Mouse (Mus musculus) natural killer cell, adult 2 months (primary cell): ENCODE measurements around the gene Dapk2.
A peak's percentile ranks its signal among the peaks of the same experiment; 100 is the strongest.

ENCODE experiments used
- DNase-seq, 2 experiments: peaks; one replicate each; pipeline ENCODE4 v3.0.0; 2022; ENCODE audit warnings: low spot score in 2 of 2

Gene Dapk2

DNA sequence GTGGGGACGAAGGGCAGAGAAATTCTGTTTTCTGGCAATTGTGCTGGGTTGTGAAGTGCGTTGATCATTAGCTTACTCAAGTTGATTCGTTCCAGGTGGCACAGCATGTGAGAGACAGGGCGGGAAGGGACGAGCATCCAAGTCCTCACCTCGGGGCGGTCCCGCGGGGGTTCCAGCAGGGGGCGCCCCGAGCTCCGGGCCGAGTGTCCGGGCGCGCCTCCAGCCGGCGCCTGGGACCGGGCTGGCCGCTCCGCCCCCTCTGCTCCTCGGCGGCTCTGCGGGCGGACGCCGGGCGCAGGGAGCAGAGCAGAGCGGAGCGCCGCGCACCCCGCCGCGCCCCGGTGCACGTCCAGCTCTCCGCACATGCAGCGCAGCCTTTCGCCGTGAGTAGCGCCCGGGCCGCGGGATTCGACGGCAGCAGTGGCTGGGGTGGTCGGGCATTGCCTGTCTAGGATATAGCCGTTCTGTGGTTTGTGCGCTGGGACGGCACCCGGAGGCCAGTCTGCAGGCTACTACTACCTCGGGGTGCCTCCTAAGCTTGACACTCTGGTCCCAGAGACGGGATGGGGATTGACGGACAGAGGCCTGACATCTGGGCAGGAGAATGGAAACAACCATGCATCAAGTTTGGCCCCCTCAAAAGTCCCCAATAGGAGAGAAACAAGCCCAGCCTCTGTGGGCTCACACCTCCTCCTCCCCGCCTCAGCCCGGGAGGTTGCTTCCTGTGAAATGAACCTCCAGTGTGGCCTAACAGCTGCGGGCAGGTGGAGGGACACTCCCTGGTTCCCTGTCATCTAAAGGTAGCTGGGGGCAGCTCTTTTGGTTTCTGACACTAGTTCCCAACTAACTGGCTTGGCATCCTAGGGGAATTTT is at the start of gene Dapk2:
Gene Dapk2 (plus strand): TSS at position 266 of the 873 bp plus-strand sequence.
- DNase-seq, result peak; percentile 74 to 78

DNA sequence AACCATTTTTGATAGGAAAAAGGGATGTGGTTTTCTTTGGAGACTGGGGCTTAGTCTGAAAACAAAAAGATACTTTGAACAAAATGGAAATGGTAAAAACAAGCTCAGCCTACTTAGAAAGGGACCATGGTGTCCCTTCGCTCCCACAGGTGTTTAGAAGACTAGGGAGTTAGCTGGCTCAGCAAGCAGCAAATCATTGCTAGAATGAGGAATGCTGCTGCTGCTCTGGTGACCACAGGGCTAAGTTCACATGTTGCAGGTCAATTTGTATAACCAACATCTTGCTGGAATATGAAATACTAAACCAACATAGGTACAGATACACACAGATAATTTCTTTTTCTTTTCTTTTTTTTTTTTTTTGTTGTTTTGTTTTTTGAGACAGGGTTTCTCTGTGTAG is 48.4 kb upstream of the Dapk2 start:
- no peak for DNase-seq

DNA sequence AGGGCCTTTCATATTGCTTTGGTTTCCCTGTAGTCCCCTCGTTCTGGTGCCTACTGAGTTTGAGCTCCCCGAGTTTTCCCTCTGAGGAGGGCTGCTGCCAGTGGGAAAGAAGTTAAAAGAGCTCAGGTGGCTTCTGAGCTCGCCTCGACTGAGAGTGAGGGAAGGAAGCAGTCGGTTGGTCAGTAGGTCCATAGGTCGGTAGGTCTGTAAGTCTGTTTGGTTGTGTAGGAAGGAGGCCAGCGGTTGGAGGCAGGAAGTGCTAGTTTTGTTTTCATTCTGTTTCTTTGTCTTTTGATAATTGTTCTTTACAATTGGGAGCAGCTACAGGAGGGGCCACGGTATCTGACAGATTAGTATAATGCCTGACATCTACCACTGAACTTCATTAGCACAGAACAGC is 47.9 kb upstream of the Dapk2 start:
- DNase-seq, result no peak

DNA sequence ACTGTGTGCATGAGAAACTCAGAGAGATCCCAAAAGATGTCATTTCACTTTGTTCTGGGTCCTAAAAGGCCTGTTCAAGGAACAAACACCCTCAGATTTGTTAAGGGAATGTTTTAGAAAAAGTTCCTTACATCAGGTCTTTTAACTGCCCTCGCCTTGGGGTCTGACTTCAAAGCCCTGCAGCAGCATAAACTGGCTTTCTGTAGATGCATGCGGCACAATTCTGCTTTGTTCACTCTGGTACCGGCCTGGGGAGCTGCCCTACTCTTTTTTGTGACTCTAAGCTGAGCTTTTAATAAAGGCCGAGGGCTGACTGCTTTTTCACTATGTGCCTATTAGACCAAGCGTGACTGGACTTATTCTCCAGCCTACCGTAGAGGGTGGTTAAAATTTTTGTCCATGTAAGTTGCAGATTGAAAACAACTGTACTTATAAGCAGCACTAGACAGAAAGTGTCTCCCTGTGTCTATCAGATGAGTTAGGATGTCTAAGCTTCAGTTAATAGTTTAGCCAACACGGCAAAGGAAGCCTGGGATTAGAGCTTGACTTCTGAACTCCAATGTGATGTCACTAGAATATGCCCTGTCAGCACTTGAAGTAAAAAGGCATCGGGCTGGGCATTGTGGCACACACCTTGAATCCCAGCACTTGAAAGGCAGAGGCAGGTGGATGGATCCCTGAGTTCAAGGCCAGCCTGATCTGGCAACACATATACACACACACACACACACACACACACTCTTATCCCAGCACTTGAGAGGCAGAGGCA is 47.2 kb upstream of the Dapk2 start:
- DNase-seq, result no peak

DNA sequence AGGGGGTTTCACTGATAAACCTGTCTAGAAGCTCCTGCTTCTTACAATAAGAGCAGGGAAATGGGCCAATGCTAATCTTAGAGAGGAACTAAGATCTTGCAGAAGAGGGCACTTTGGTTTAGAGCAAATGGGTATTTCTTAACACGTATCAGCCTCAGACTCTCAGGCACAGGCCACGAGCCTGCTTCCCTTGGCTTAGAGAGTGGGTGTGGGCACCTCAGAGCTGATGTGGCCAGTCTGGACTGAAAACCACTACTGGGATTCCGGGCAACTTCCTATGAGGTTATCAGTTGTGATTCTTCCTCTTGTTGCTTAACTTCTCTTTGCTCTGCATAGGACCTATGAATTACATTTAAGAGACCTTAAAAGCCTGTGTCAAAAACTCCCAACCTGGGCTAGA is 43.7 kb upstream of the Dapk2 start:
- no peak for DNase-seq

DNA sequence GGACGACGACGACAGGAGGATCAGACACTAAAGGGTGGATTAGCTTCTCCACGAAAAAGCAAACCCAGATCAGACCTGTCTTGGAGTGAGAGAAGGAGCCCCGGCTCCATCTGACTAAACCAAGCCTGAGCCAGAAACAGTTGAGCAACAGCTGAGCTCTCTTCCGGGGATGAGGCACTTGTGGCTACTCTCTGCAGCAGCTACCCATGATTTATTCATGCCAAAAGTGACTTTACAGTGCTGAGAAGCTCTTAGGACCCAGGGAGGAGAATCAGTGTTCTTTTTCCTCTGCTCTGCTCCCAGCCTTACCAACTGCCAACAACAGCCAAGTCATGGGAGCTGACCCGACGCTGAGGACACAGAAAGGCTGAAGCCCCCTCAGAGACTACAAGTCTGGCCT is 41.1 kb upstream of the Dapk2 start:
- DNase-seq, result no peak

DNA sequence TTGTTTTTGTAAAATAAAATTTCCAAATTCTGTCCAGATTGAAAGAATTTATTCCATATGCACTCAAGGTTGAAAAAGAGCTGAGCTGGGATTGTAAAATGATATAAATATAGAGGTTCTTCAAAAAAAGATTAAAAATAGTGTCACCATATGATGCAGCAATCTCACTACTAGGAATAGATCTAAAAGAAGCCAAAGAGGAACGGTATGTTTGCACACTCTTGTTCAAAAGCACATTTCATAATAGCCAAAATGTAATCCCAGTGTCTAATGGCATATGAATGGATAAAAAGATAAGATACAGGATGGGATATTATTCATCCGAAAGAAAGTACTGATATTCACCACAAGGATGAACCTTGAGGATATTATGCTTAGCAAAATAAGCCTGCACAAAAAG is 38.5 kb upstream of the Dapk2 start:
- DNase-seq, result no peak

DNA sequence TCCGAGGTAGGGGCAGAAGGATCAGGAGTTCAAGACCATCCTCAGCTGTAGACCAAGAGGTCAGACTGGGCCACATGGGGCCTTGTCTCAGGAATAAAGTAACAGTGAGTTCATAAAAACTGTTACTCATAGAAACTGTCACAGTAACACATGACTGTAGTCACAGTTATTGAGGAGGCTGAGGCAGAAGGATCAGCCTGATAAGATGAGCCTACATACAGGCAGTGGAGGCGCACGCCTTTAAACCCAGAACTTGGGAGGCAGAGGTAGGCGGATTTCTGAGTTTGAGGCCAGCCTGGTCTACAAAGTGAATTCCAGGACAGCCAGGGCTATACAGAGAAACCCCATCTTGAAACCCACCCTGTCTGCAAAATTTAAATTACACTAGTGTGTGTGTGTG is 37.9 kb upstream of the Dapk2 start:
- DNase-seq, result no peak

DNA sequence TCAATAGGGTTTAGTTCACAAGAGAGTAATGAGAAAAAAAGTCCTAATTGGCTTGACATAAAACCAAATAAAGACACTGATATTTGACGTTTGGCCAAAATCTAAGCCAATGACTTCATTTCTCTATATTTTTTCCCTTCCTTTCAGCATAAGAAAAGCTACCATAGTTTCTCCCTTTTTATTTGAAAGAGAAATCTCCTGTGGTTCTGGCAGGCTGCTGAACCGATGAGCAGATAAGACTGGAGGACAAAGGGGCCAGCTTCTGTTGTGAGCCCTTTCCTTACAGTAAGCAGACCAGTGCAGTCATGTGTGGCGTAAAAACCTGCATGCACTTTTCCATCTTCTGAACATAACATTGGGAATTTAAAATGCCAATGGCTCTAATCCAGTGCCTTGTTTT is 37.1 kb upstream of the Dapk2 start:
- no peak for DNase-seq

DNA sequence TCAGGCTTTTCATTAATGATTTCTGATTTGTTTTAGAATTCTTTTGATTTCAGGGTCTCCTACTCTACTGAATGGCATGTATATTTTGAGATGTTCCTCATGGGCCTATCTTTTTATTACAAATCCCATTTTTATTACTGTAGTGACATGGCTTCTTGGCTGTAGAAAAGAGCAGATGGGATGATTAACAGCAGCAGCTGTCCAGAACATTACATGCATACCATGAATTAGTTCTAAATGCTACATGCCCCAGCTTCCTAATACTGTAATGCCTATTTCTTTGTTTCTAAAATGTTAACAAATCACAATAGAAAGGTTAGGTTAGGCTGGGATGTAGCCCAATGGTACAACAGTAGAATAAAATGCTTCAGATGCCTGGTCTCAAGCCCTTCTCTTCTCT is 36.6 kb upstream of the Dapk2 start:
- DNase-seq, result no peak

DNA sequence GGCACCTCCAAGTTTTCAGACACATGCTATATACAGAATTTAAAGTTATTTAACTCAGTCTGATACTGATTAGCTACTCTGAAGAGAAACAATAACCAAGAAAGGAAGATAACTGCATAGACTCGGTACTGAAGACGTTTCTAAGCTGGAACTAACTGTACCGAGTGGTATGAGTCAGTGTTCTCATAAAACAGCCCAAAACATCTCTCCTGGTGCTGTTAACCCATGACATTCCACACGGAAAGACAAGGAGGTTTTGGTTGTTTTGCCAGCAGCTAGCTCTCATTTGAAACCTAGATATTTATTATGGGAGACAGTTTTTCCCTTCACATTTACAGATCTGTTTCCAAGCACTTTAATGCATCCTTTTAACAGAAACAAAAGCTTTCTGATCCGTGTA is 34.4 kb upstream of the Dapk2 start:
- DNase-seq, result no peak

DNA sequence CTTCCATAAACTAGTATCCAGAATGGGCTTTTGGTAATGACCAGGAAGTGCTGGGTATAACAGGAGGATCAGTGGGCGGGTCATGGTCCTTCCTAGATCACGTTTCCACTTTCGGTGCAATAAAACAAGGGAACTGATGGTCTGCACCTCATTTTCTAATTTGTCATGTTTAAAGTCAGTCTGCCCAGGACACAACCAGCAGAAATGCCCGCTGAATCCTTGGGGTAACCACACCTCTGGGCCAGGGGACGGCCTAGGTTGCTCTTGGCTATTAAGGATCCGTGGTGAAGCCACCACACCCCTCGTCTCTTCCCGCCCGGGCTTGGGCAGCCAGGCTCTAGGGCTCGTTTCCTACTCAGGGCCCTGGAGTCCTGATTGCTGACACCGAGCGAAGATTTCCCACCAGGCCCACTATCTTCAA is 33.9 kb upstream of the Dapk2 start:
- no peak for DNase-seq

DNA sequence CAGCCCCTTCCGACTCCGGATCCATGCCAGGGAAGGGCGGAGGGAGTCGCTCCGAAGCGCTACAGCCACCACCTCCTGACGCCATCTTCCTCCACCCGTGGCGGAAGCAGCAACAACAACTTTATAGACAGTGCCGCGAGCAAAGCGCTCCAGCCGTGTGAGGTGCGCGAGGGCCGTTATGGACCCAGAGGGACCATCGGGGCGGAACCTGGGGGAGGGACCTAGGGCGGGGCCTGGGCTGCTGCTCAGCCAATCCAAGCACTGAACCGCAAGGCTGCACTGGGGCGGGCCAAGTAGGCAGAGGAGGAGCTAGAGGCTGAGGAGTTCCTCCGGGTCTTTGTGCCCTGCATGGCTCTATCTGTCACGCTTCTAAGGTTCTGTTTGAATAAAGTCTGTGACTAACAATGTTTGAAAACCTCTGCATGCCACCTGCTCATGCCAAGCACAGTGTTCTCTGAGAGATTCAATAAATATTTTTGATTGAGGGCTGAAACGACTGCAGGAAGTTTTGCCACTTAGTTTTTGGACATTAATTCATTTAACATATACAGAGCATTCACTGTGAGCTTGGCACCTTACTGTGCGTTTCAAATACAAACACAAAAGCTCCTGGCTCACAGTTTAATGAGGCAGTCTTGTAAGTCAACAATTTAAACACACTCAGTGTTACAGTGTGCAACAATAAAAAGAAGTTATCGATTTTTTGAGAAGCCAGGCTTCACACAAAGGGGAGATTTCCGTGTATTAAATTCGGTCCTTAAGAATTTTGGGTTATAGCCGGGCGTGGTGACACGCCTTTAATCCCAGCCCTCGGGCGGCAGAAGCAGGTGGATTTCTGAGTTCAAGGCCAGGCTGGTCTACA is 33.1 kb upstream of the Dapk2 start:
- DNase-seq, result peak; percentile 98 to 99

DNA sequence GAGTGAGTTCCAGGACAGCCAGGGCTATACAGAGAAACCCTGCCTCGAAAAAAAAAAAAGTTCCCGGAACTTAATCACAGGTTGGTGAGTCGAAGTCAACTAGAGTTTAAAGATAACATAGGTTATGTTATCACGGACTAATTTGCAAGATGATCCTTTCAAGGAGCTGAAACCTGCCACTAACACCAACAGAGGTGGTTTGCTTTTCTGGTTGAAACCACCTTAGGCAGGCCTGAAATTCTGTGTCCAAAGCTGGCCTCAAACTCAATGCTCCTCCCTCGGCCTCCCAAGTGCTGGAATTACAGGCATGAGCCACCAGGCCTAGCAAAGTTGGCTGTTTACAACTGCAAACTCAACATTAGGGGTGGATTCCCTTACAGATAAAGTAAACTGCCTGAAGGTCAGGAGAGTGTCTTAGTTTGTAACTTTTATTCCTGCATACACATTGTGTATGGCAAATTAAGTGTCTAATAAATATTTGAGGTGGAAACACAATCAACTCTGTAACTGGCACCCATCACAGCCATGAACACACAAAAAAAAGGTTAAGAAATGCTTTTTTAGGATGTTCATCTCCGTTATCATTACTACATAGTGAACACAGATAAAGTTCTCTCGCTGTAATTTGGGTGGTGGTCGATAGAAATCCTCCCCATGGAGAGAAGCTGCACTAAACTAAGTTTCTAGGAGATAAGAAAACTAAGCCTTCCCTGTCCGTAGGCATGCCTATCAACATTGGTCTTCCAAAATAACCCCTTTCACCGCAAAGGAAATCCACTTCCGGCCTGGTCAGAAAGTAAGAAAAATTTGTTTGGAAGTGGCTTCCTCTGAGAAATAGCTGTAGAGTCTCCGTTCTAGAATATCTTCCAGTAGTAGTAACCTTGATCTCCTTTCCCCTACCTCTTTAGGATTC is 32.2 kb upstream of the Dapk2 start:
- DNase-seq, result no peak

DNA sequence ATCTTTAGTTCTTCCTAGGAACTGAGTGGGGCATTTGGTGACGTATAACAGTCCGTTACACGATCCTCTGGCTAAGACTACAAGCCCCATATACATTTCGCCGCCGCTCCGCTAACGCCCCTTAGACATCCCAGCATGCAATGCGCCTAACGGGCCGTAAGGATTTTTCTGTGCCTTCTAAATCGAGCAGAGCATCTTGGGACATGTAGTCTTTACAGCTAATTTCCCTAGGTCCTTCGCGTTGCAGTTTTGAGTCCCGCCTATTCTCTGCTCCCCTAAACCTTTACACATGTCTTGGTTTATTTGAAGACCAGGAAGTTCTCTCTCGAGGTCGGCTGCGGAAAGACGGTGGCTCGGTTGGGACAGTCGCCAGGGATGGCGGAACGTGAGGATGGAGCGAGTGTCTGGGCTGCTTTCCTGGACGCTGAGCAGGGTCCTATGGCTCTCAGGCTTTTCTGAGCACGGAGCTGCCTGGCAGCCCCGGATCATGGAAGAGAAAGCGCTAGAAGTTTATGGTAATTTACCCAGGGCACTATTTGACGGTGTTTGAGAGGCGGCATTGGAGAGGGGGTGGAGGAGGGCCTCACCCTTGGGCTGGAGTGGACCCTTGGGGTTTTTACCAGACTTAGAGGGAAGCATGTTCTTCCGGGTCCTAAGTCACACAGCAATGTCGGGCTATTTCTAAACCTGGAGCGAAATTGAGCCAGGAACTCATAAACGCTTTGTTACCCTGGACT is 31.4 kb upstream of the Dapk2 start, which contains the start of the genes Snx1 and Ciao2a:
Gene Snx1 (minus strand): TSS at position 132 of the 737 bp plus-strand sequence.
Gene Ciao2a (plus strand): TSS at position 156 of the 737 bp plus-strand sequence.
- DNase-seq, result peak; percentile 91 to 92

DNA sequence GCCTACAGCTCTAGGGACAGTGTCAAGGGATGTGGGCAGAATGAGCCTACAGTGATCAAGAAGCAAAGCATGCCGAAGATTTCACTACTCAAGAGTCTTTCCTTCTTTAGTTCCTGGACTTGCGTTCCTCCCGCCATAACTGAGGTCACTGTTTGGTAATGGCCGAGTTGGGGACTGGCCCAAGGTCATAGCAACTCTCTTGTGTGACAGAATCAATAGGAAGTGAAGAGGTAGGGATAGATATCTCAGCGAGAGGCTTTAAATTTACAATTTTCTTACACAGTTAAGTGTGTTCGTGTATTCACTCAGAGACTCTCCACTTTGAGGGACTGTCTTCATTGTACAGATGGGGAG is 30.9 kb upstream of the Dapk2 start:
- no peak for DNase-seq

DNA sequence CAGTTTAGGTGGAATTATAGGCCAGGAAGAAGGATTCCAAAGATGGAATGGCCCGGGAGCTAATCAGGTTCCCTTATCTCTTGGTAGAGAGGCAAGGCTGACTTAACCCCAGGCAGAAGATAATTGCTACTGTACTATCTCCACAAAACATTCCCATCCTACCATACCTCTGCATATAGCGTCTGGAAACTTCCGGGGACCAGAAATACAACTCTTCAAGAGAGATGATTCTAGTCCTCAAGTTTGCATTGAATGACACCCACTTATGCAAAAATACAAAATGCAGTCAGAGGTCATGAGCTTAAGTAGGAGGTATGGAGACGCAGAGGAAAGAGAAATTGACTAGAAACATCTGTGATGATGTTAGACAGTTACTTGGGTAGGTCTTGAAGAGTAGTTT is 30.1 kb upstream of the Dapk2 start:
- no peak for DNase-seq

DNA sequence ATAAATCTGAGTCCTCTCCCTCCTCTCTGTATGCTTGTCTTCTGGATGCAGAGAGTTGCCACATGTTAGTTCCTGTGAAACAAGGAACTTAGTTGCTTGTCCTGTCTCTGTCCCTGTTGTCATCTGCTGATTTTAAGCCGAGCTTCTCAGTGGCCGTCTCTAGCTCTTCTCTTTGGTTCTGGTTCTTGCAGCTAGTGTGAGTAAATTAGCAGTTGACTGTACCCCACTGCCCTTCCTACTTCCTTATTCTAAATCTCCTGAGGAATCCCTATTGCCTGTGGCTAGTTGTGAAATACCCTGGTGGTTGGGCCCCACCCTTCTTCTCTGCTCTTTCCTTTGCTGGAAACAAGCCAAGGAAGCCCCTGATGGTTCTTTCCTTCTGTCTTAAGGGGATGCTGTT is 26.6 kb upstream of the Dapk2 start:
- no peak for DNase-seq

DNA sequence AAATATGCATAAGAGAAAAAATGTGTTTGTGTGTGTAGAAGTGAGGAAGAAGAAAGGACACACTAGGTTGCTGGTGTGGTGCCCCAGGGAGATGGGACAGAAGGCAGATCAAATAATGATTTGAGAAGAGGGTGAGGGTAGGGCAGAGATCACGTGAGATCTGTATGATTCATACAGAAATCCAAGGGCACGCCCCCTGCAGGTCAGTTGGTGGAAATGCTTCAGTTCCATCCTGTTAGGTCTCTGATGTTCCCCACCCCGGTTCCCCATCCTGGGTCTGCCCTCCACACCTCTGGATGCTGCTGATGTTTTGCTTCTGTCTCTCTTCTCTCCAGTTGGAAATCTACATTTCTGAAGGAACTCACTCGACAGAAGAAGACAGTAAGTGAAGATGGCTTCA is 22.1 kb upstream of the Dapk2 start:
- peak; percentile 39 to 41 for DNase-seq

DNA sequence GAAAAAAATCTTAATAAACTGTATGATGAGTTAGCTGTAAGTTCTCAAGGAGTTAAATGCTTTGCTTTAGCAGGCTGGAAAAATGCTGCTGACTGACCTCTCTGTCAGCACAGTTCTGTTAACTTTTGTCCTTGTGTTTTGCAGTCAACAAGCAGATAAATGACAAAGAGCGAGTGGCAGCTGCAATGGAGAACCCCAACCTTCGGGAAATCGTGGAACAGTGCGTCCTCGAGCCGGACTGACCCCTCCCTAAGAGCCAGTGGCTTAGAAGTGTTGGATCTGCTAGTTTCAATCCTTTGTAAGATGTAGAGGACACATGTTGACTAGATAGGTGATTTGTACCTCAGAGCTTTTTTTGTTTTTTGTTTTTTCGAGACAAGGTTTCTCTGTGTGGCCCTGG is 19.8 kb upstream of the Dapk2 start:
- no peak for DNase-seq
